Mouse (Mus musculus) layer of hippocampus, adult 2 months (tissue): Measurements from ENCODE around the gene Klhdc10. TPM values are rescaled to one million over a fixed set of nuclear protein-coding genes. Genes with fewer than 3 reads are reported as not detected.

Source experiments
- DNase-seq, 2 experiments: peaks; one replicate each; pipeline ENCODE4 v3.0.0; 2022; ENCODE audit warnings: low spot score in 2 of 2
- H3K27ac ChIP-seq: fragments of 200-600 bp; 2 replicates; pipeline ENCODE4 v1.8.1; 2022
- H3K4me3 ChIP-seq: fragments of 200-600 bp; 2 replicates; pipeline ENCODE4 v1.8.1; 2022; ENCODE audit warnings: mild to moderate bottlenecking
- CTCF ChIP-seq: fragments of 200-600 bp; conservative IDR thresholded peaks from 2 replicates; pipeline ENCODE4 v1.8.1; 2022; ENCODE audit warnings: antibody characterized with exemption, mild to moderate bottlenecking, moderate library complexity
- total RNA-seq, 2 experiments: library from RNA; stranded (reverse); gene quantifications; 2 replicates each; pipeline ENCODE4 v1.2.3; 2021

Klhdc10 gene
- total RNA-seq, 2 experiments from 2014 or later: 88.8 to 96.1 TPM

DNA sequence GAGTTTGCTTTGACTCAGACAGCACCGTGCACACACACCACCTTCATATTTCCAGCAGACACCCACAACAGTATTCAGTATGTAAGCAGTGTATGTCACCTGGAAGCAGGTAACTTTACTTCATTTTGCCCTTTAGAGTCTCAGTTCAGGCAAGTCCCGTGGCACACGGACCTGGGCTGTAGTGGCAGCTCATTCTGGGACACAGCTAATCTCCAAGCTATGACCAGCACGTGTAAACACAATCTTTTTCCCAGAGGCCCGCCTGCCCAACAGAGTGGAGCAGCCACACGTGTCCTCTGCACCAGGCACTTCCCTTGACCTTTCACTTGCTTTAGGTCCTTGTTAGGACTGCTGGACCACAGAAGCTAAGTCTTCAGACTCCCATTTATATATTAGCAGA lies 84.8 kb downstream of the Klhdc10 start:
- Histone ChIP-seq H3K27ac (no peak overlapping the region), H3K4me3 (no peak overlapping the region)
- no peak for DNase-seq
- no peak for TF ChIP-seq CTCF

DNA sequence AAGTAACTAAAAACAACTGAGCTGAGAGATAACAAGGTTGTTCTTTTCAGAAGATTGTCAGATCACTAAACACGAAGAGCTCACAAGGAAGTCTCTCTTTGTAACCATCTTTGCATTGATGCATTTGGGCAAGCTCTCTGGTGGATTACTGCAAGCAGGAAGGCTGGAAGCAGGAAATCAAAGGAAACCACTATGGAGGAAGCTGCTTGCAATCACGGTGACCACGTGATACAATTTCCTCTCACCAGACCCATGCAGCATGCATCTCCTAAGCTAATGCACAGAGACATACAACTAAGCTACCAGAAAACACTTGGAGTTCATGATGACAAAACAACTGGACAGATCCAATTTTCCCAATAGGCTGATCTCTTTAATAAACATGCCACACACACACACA lies 97.4 kb downstream of the Klhdc10 start:
- H3K4me3 ChIP-seq: no peak overlapping the region
- no peak for TF ChIP-seq CTCF
- no peak for DNase-seq
- H3K27ac ChIP-seq: no peak overlapping the region

Other genes with a start within 250 kb of the Klhdc10 start
- 10 to 100 TPM; 87.9 to 88.1 TPM for gene Ube2h, start 97.3 kb upstream of the Klhdc10 start, total RNA-seq
- 10 to 100 TPM; 23.7 to 25.1 TPM for gene Zc3hc1, start 10.8 kb upstream of the Klhdc10 start, total RNA-seq
- 10 to 100 TPM; 19.5 to 23.0 TPM for gene Tmem209, start 107.9 kb downstream of the Klhdc10 start, total RNA-seq
- 1 to 10 TPM in 1 of 2 experiments, under 1 TPM in 1; 0.32 to 1.3 TPM for gene Ssmem1, start 108.0 kb downstream of the Klhdc10 start, total RNA-seq
- under 1 TPM in 1 of 2 experiments, not detected in 1; 0.64 TPM for gene Cpa2, start 139.7 kb downstream of the Klhdc10 start, total RNA-seq
- gene Cpa4, start 166.5 kb downstream of the Klhdc10 start, total RNA-seq: not detected
- gene Cpa5, start 209.1 kb downstream of the Klhdc10 start, total RNA-seq: not detected
- gene Cpa1, start 237.3 kb downstream of the Klhdc10 start, total RNA-seq: not detected